In genomic region chr4:101531901-101532300, GRCm38 (mm10) we compare ENCODE assay signal across 27 mouse cellular contexts. TPM values are rescaled to one million over a fixed set of nuclear protein-coding genes. Genes with fewer than 3 reads are reported as not detected.
DNase-seq lines count a peak whose midpoint lies in the region; ATAC-seq lines count a peak whose summit lies in the region.
"Had no signal": no experiment of that assay in that cellular context is flagged by ENCODE, and none has a peak within 500 bp of the region (broad histone marks: within the 10 kb centered on the region; RNA-seq: fewer than 3 reads in every experiment).

No protein-coding gene starts in this region.

- no peaks in the 10 kb centered on the region for H3K27me3 ChIP-seq in forebrain, embryonic 12.5 days
- H3K27me3 ChIP-seq: CH12.LX; embryonic facial prominence, embryonic 12.5 days; embryonic facial prominence, embryonic 15.5 days; forebrain, embryonic 15.5 days; heart, embryonic 13.5 days had no signal

- ATAC-seq in forebrain, embryonic 12.5 days (ENCODE audit: low FRiP score), result no peak
- ATAC-seq: forebrain, embryonic 15.5 days; hindbrain, postnatal 0 days; inflammation-experienced regulatory T-cells, adult 6 months had no signal

- peak; percentile 22 for DNase-seq in kidney, adult 9 months
- DNase-seq in kidney, adult 11 months, result no peak
- peak; percentile 46 for DNase-seq in Muller cell, postnatal 12 days (ENCODE audit: inconsistent ontology term)
- DNase-seq in R1 (ENCODE audit: low read depth, low spot score), result peak; percentile 34
- no peak for DNase-seq in lung, adult 18-20 months
- DNase-seq: adrenal gland, adult 2 months; adrenal gland, postnatal 14 days; cerebellum, adult 11 months; cerebellum, adult 2 months; cerebellum, adult 9-11 months; cerebellum, postnatal 25 days; gastrocnemius, postnatal 10 days; gastrocnemius, postnatal 36 days; heart, adult 2 months; heart, postnatal 14 days; heart, postnatal 4 days had no signal

- H3K4me1 ChIP-seq in forebrain, embryonic 12.5 days, result no peaks in the 10 kb centered on the region
- H3K4me1 ChIP-seq: embryonic facial prominence, embryonic 12.5 days; embryonic facial prominence, embryonic 15.5 days; forebrain, embryonic 15.5 days; heart, embryonic 10.5 days; heart, embryonic 13.5 days had no signal

- no peak overlapping the region for H3K27ac ChIP-seq in forebrain, embryonic 12.5 days
- H3K27ac ChIP-seq: embryonic facial prominence, embryonic 12.5 days; embryonic facial prominence, embryonic 15.5 days; forebrain, embryonic 15.5 days; heart, adult 2 months; heart, embryonic 10.5 days; heart, embryonic 13.5 days; hindbrain, embryonic 14.5 days; hindbrain, postnatal 0 days had no signal

- 73% methylated on average over 4 of the region's 4 CpGs for WGBS in forebrain, embryonic 12.5 days

- no peak overlapping the region for H3K4me2 ChIP-seq in forebrain, embryonic 12.5 days
- H3K4me2 ChIP-seq: embryonic facial prominence, embryonic 12.5 days; embryonic facial prominence, embryonic 15.5 days; forebrain, embryonic 15.5 days; heart, embryonic 13.5 days; hindbrain, embryonic 14.5 days had no signal

- no peak overlapping the region for H3K4me3 ChIP-seq in forebrain, embryonic 12.5 days (replicated peaks)
- H3K4me3 ChIP-seq: embryonic facial prominence, embryonic 12.5 days; embryonic facial prominence, embryonic 15.5 days; forebrain, embryonic 15.5 days; heart, adult 2 months; heart, embryonic 10.5 days; heart, embryonic 13.5 days had no signal

- H3K9ac ChIP-seq in forebrain, embryonic 12.5 days, result no peak overlapping the region
- H3K9ac ChIP-seq: embryonic facial prominence, embryonic 12.5 days; embryonic facial prominence, embryonic 15.5 days; forebrain, embryonic 15.5 days; heart, embryonic 13.5 days; hindbrain, embryonic 14.5 days had no signal

- no peaks in the 10 kb centered on the region for H3K9me3 ChIP-seq in forebrain, embryonic 12.5 days
- H3K9me3 ChIP-seq: embryonic facial prominence, embryonic 12.5 days; embryonic facial prominence, embryonic 15.5 days; G1E; heart, embryonic 10.5 days; heart, embryonic 13.5 days had no signal

- no peaks in the 10 kb centered on the region for H3K36me3 ChIP-seq in forebrain, embryonic 12.5 days (replicated peaks)
- H3K36me3 ChIP-seq: embryonic facial prominence, embryonic 12.5 days; embryonic facial prominence, embryonic 15.5 days; forebrain, embryonic 15.5 days; G1E; heart, embryonic 10.5 days; heart, embryonic 13.5 days had no signal

RNA-seq across cellular contexts. Expression of gene Dnajc6, which starts 35.5 kb away (rescaled TPM):
- polyA plus RNA-seq in forebrain, embryonic 12.5 days (2016; fragmentation: Nextera tagmentation; extraction: Ambion mirVana), result 8.7 and 11.0 TPM in 2 replicates
- polyA plus RNA-seq: G1E had no signal

Comparison
In these comparisons a context has a peak if more than half of its experiments do, and no peak if none do; other contexts are left out.
1. DNase-seq: peak in kidney, adult 9 months (single experiment), Muller cell, postnatal 12 days (single experiment) and R1 (single experiment); none in kidney, adult 11 months (single experiment) and lung, adult 18-20 months (0 of 2).